In genomic region chr4:154429770-154430169, GRCm38 (mm10) we compare ENCODE assay signal across 21 mouse cellular contexts.
"Had no signal": no experiment of that assay in that cellular context is flagged by ENCODE, and none has a peak within 500 bp of the region (broad histone marks: within the 10 kb centered on the region; RNA-seq: fewer than 3 reads in every experiment).

No protein-coding gene starts in this region.

- H3K9me3 ChIP-seq: hindbrain, embryonic 15.5 days; limb, embryonic 12.5 days; limb, embryonic 15.5 days; lung, embryonic 15.5 days; megakaryocyte, embryonic 14.5 days; midbrain, embryonic 10.5 days; neural tube, embryonic 13.5 days; stomach, embryonic 15.5 days had no signal

- DNase-seq: left cerebral cortex, postnatal 4 days; lung, adult 18-20 months; lung, postnatal 10 days; lung, postnatal 36 days; retina, postnatal 1 day; right cerebral cortex, postnatal 25 days; spleen, adult 18-20 months; thymus, postnatal 25 days had no signal

- H3K27ac ChIP-seq: hindbrain, embryonic 15.5 days; limb, embryonic 12.5 days; limb, embryonic 15.5 days; liver, embryonic 14.5 days; lung, embryonic 15.5 days; midbrain, embryonic 10.5 days; midbrain, embryonic 13.5 days; neural tube, embryonic 13.5 days; stomach, embryonic 15.5 days had no signal

- H3K4me2 ChIP-seq: hindbrain, embryonic 15.5 days; limb, embryonic 12.5 days; limb, embryonic 15.5 days; lung, embryonic 15.5 days; midbrain, embryonic 13.5 days; neural tube, embryonic 13.5 days; stomach, embryonic 15.5 days had no signal

- ATAC-seq: intestine, postnatal 0 days; midbrain, embryonic 13.5 days; midbrain, embryonic 16.5 days had no signal

- H3K4me1 ChIP-seq: megakaryocyte, embryonic 14.5 days had no signal

- H3K9ac ChIP-seq: hindbrain, embryonic 15.5 days; limb, embryonic 12.5 days; limb, embryonic 15.5 days; liver, embryonic 14.5 days; lung, embryonic 15.5 days; midbrain, embryonic 13.5 days; neural tube, embryonic 13.5 days; stomach, embryonic 15.5 days had no signal

- H3K4me3 ChIP-seq: hindbrain, embryonic 15.5 days; limb, embryonic 12.5 days; limb, embryonic 15.5 days; lung, embryonic 15.5 days; megakaryocyte, embryonic 14.5 days; midbrain, embryonic 10.5 days; midbrain, embryonic 13.5 days; myocyte; neural tube, embryonic 13.5 days; stomach, embryonic 15.5 days had no signal

- H3K27me3 ChIP-seq: lung, embryonic 15.5 days had no signal

- H3K36me3 ChIP-seq: hindbrain, embryonic 15.5 days; limb, embryonic 15.5 days; lung, embryonic 15.5 days; midbrain, embryonic 10.5 days; midbrain, embryonic 13.5 days; neural tube, embryonic 13.5 days; stomach, embryonic 15.5 days had no signal
